Mouse (Mus musculus) heart, adult 8-10 months (tissue): Measurements from ENCODE around the gene Tmem273. TPM values are rescaled to one million over a fixed set of nuclear protein-coding genes. Genes with fewer than 3 reads are reported as not detected.
A peak's percentile ranks its signal among the peaks of the same experiment; 100 is the strongest.

Experiments
- DNase-seq: peaks from one replicate; pipeline ENCODE4 v3.0.0; 2022; ENCODE audit warnings: low spot score
- total RNA-seq, 4 experiments: library from RNA; stranded (reverse); gene quantifications; 2 replicates each; pipeline ENCODE4 v1.2.4; 2022

Tmem273 gene
- 1 to 10 TPM in 2 of 4 experiments, under 1 TPM in 2; 0.19 to 1.9 (median 1.1) TPM for total RNA-seq

GRCm38 (mm10) chr14:32785556-32786130 is at the start of gene Tmem273:
Gene Tmem273, plus strand, starts transcription at chr14:32785963.
- DNase-seq: no peak

- no peak for DNase-seq
Observed at GRCm38 (mm10) chr14:32736561-32736960, 49.2 kb upstream of the Tmem273 start.

- peak; percentile 36 for DNase-seq
Observed at GRCm38 (mm10) chr14:32738586-32738985, 47.2 kb upstream of the Tmem273 start.

GRCm38 (mm10) chr14:32748519-32748918 is 37.2 kb upstream of the Tmem273 start:
- no peak for DNase-seq

GRCm38 (mm10) chr14:32750727-32751126 is 35.0 kb upstream of the Tmem273 start:
- DNase-seq: no peak

GRCm38 (mm10) chr14:32754286-32754685 is 31.5 kb upstream of the Tmem273 start:
- DNase-seq: no peak

GRCm38 (mm10) chr14:32762177-32762576 is 23.6 kb upstream of the Tmem273 start:
- no peak for DNase-seq

GRCm38 (mm10) chr14:32770563-32770962 is 15.2 kb upstream of the Tmem273 start:
- no peak for DNase-seq

GRCm38 (mm10) chr14:32772085-32772484 is 13.7 kb upstream of the Tmem273 start:
- DNase-seq: no peak

- peak; percentile 20 for DNase-seq
Observed at GRCm38 (mm10) chr14:32772791-32773190, 13.0 kb upstream of the Tmem273 start.

- no peak for DNase-seq
Observed at GRCm38 (mm10) chr14:32773456-32773855, 12.3 kb upstream of the Tmem273 start.

GRCm38 (mm10) chr14:32776077-32776476 is 9.7 kb upstream of the Tmem273 start:
- DNase-seq: no peak

- DNase-seq: no peak
Observed at GRCm38 (mm10) chr14:32778362-32778761, 7.4 kb upstream of the Tmem273 start.

- no peak for DNase-seq
Observed at GRCm38 (mm10) chr14:32782866-32783265, 2.9 kb upstream of the Tmem273 start.

- DNase-seq: no peak
Observed at GRCm38 (mm10) chr14:32784130-32784747, 1.5 kb upstream of the Tmem273 start.

- DNase-seq: no peak
Observed at GRCm38 (mm10) chr14:32784748-32785134, 1.0 kb upstream of the Tmem273 start.

GRCm38 (mm10) chr14:32787691-32788090 is 1.9 kb downstream of the Tmem273 start:
- no peak for DNase-seq

- DNase-seq: no peak
Observed at GRCm38 (mm10) chr14:32796375-32796774, 10.6 kb downstream of the Tmem273 start.

- no peak for DNase-seq
Observed at GRCm38 (mm10) chr14:32797803-32798202, 12.0 kb downstream of the Tmem273 start.

- DNase-seq: no peak
Observed at GRCm38 (mm10) chr14:32798355-32798754, 12.6 kb downstream of the Tmem273 start.

- no peak for DNase-seq
Observed at GRCm38 (mm10) chr14:32800048-32800447, 14.3 kb downstream of the Tmem273 start.

- DNase-seq: peak; percentile 23
Observed at GRCm38 (mm10) chr14:32801016-32801661, 15.4 kb downstream of the Tmem273 start.

- no peak for DNase-seq
Observed at GRCm38 (mm10) chr14:32801662-32802024, 15.9 kb downstream of the Tmem273 start.
